Mouse (Mus musculus) retina, postnatal 1 day (tissue): ENCODE data around the gene Cux1.
"Not testable (repeated sequence)": the region's sequence is repeated elsewhere in the genome, so short reads cannot be mapped to it uniquely, and the experiment has no call there.

ENCODE experiments used
- DNase-seq: peaks from one replicate; pipeline ENCODE4 v3.0.0-alpha.2; 2012

Gene Cux1

GRCm38 (mm10) chr5:136499316-136499715 is 68.0 kb downstream of the Cux1 start:
- no peak for DNase-seq

GRCm38 (mm10) chr5:136498741-136499140 is 68.5 kb downstream of the Cux1 start:
- DNase-seq = no peak

GRCm38 (mm10) chr5:136497301-136497700 is 70.0 kb downstream of the Cux1 start:
- no peak for DNase-seq

GRCm38 (mm10) chr5:136495581-136495980 is 71.7 kb downstream of the Cux1 start:
- DNase-seq = no peak

DNA sequence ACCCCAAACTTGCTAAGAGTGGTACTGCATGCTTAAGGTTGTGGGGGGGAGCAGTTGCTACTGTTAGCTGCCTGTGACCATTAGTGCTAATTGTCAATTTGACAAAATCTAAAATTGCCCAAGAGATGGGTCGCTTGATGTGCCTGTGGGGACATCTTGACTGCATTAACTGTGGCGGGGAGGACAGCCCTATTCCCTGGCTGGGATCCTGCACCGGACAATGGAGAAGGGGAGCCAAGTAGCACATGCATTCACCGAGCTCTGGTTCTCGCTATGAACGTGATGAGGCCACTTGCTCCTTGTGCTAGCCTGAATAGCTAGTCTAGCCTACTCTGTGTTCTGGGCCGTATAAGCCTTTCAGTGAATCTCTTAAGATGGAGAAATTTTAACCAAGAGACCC is 72.4 kb downstream of the Cux1 start:
- DNase-seq = no peak

GRCm38 (mm10) chr5:136494288-136494687 is 73.0 kb downstream of the Cux1 start:
- no peak for DNase-seq

GRCm38 (mm10) chr5:136489450-136489849 is 77.8 kb downstream of the Cux1 start:
- DNase-seq = no peak

DNA sequence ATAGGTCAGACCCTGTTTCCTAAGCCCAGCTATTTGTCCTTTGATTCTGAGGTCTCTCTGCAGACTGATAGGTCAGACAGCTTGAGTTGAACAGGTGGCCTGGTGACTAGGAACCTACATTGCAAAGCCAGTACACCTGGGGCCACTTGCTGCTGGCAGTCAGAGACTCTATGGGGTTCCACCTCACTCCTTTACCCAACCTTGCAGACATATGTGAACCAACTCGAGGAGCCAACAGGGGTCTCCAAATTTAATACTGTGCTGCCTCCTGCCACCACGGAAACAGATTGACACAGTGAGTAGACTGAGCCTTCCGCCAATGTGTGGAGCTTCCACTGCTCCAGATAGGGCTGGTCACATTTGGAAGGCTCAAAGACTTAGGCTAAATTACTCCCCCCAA is 78.6 kb downstream of the Cux1 start:
- no peak for DNase-seq

GRCm38 (mm10) chr5:136488223-136488622 is 79.1 kb downstream of the Cux1 start:
- no peak for DNase-seq

- no peak for DNase-seq
Observed at GRCm38 (mm10) chr5:136487397-136488093, 79.7 kb downstream of the Cux1 start.

- DNase-seq = no peak
Observed at GRCm38 (mm10) chr5:136486401-136486800, 80.9 kb downstream of the Cux1 start.

GRCm38 (mm10) chr5:136485397-136485796 is 81.9 kb downstream of the Cux1 start:
- no peak for DNase-seq

DNA sequence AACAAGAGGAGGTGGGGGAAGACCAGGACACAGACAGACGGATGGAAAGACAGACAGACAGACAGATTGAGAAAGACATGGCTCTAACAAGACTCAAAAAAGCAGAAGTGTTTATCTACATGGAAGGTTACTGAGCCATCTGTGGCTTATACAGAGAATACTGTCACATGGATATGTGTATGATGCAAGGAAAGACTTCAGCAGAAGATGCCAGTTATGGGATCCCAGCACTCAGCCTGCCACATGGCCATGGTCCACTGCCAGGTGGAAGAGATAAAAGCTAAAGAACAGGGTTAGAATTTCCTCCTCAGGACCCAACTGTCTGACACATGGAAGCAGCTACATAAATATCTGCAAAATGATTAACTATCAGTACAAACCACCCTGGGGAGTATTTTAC is 84.9 kb downstream of the Cux1 start:
- no peak for DNase-seq

GRCm38 (mm10) chr5:136480541-136480940 is 86.7 kb downstream of the Cux1 start:
- no peak for DNase-seq

DNA sequence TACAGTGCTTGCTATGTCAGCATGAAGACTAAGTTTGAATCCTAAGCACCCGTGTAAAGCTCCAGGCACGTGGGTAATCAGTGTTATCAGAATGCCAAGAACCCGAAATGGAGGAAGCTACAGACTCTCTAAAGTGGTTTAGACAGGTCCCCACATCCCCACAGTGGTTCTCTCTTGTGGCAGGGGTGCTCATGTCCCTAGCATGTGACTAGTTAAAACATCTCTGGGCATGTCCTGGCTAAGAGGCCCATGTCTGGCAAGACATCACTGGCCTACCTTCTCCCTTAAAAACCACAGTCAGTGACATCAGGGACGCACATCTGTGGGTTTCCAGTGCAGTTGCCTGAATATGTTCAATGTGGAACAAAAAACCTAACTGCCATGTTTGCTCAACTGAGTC is 87.5 kb downstream of the Cux1 start:
- no peak for DNase-seq

GRCm38 (mm10) chr5:136479024-136479763 is 88.1 kb downstream of the Cux1 start:
- DNase-seq = no peak

GRCm38 (mm10) chr5:136476272-136476671 is 91.0 kb downstream of the Cux1 start:
- no peak for DNase-seq

DNA sequence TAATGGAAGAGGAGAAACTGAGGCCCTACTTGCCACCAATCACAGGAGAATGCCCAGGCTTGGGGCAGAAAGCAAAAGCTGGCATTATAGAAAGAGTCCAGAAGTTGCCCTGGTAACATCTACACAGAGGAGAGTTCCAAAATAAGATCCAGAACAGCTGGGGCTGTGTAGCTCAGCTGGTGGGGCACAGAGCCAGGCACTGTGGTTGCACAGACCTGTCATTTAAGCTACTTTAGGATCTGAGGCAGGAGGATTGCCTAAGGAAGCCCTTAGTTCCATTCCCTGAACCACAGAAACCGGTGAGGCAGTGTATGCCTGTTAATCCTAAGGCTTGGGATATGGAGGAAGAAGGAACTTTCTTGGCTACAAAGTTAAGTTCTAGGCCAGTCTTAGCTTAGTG is 92.1 kb downstream of the Cux1 start:
- no peak for DNase-seq

GRCm38 (mm10) chr5:136474086-136474485 is 93.2 kb downstream of the Cux1 start:
- no peak for DNase-seq

DNA sequence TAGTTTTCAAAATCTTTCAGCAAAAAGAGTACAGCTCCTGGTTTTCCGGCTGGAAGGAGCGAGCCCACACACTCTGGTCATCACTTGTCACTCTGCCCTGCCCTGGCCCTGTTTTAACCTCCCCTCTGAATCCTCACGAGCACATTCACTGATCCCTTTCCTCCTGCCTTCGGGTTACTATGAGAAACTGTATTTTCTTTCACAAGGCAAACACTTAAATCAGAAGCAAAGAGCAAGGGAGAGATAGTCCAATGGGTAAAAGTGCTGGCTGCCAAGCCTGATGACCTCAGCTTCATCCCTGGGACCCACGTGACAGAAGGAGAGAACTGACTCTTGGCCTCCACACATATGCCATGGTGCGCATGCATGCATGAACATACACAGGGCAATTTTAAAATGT is 94.0 kb downstream of the Cux1 start:
- no peak for DNase-seq

GRCm38 (mm10) chr5:136472846-136473245 is 94.4 kb downstream of the Cux1 start:
- no peak for DNase-seq

DNA sequence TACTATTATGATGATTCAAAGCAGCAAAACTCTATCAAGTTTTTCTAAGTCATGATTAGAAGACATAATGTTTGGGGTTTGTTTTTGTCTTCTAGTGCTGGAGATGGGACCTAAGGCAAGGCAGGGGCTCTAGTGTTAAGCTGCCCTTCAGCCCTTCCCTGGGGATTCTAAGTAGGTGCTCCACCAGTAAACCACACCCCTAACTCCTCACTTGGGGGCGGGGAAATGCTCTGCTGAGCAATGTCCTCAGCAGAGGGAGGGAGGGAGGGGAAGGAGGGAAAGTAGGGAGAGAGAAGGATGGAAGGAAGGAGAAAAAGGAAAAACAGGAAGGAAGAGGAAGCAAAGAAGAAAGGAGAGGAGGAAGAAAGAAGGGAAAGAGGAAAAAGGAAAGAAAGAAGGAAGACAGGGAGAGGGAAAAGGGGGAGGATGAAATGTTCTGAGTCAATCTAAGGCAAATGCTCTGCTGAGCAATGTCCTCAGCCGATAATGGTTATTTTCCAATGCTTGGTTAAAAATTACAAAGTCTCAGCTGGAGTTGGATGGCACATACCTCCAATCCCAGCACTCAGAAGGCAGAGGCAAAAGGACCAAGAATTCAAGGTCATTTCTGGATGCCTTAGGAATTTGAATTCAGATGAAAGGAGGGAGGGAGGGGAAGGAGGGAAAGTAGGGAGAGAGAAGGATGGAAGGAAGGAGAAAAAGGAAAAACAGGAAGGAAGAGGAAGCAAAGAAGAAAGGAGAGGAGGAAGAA is 96.1 kb downstream of the Cux1 start:
- not testable (repeated sequence) for DNase-seq

DNA sequence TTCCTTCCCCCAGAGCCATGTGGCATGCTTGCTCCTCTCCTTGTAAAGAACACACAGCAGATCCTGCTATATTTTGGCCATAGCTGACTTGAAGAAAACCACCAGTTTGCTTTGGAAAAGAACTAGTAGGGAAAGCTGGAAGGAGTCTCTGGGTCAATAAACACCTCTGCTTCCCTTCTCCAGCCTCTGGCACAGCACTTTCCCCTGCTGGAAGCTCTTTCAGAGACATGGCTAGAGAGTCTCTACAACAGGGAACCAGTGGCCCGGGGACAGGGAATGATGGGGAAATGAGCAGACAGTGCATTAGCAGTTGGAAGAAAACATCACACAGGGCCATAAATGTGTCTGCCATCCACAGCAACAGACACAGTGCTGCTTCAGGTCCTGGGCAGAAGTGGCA is 98.0 kb downstream of the Cux1 start:
- DNase-seq = no peak
